Mouse (Mus musculus) hindlimb bud, embryonic 11.5 days (tissue): ENCODE measurements at regions not wholly inside any gene's neighbourhood (a gene's known extent, or its start where the extent isn't known, plus 50 kb on each side); places are given as distances from the start of the nearest gene placed in this dataset.

ENCODE experiments used
- DNase-seq: peaks from one replicate; pipeline ENCODE4 v3.0.0-alpha.2; 2012; ENCODE audit warnings: low read depth, low spot score; ENCODE audit errors: extremely low spot score

DNA sequence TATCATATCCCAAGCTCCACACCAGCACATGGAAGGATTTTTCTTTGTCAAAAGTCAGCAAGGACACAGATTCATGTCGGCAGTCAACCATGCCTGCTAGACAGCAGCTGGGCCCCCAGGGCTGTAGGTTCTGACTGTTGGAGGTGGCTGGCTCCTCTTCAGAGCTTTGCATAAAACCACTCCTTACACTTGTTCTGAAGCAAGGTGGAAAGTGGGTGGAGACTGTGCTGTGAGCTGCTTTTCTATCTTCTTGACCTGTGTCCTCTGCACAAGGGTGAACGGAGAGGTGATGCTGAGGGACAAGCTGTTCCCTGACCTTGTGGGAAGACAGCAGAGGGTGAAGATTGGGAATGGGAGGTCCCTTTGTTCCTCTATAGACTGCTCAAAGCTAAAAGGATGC, 185.2 kb downstream of the Cmpk2 start:
- DNase-seq: no peak

DNA sequence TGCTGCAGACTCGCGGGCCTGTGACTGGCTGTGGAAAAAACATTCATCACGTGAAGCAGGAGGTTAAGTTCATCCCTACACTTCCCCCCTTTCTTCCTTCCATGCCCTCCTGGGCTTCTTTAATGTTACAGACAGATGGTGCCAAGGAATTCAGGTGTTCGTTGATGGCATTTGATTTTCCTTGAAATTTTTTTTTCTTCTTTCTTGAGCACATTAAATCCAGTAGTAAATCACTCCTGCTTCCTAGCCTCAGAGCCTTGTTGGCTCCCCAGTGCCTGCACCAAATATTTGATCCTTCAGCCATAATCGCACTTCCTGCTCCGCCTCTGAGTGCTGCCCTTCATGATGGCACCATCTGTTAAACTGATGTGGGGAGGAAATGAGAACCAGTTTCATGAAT, 184.8 kb downstream of the Cmpk2 start:
- DNase-seq: no peak

- DNase-seq: no peak
Measured at GRCm38 (mm10) chr12:26646141-26646540, 177.1 kb downstream of the Cmpk2 start.

GRCm38 (mm10) chr12:26635665-26636241, 166.7 kb downstream of the Cmpk2 start:
- DNase-seq: no peak

GRCm38 (mm10) chr12:26635253-26635652, 166.2 kb downstream of the Cmpk2 start:
- DNase-seq: no peak

GRCm38 (mm10) chr12:26631795-26632122, 162.8 kb downstream of the Cmpk2 start:
- DNase-seq: no peak

GRCm38 (mm10) chr12:26631111-26631794, 162.2 kb downstream of the Cmpk2 start:
- no peak for DNase-seq

DNA sequence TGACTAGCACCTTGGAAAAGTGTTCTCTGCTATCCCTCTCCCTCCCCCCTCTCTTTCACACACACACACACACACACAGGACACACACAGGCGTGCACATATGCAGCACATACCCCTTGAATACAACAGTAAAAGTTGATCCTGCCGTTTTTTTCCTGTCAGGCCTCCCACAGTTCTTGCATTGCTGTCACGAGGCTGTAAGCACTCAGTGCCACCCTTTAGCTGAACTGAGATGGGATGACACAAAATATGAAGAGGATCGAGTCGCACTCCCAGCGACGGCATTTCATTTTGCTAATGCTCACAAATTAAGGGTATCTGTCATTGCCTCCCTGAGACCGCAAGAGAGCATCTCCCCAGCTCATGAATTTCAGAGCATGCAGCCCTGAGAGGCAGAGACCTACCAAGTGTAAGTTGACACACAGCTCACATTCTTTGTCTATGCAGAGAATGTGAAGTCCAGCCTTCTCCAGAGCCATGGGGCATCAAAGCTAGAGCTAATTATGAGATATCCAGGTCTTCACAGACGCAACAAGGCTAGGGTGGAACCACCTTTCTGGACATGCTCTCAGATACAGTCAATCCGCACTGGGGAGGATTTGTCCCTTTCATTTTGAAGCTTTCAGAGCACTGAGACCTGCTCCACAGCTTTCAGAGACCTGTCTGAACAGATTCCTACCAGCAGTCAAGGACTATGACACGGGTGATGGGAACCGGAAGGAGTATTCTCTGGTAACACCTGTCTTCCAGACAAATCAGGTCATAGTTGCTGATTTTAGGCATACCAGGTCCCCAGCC, 152.3 kb downstream of the Cmpk2 start:
- DNase-seq: no peak

GRCm38 (mm10) chr12:26620501-26621134, 151.6 kb downstream of the Cmpk2 start:
- DNase-seq: no peak

DNA sequence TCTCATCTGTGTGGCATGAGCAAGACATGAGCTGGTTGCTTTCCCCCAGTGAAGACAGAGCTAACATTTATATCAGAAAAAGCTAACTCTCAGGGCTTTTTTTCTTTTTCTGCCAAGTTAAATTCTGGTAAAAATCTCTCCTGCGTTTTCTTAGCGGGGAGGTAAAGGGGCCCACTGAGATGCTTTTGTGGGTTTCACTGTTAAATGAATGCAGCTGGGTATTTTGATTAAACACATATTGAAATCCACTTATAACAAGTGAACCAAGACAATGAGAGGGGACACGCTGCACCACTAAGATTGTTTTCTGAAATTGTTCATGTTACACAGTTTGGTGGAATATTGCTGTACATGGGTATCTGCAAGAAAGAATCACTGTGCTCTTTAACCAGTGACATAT, 149.0 kb downstream of the Cmpk2 start:
- DNase-seq: no peak

DNA sequence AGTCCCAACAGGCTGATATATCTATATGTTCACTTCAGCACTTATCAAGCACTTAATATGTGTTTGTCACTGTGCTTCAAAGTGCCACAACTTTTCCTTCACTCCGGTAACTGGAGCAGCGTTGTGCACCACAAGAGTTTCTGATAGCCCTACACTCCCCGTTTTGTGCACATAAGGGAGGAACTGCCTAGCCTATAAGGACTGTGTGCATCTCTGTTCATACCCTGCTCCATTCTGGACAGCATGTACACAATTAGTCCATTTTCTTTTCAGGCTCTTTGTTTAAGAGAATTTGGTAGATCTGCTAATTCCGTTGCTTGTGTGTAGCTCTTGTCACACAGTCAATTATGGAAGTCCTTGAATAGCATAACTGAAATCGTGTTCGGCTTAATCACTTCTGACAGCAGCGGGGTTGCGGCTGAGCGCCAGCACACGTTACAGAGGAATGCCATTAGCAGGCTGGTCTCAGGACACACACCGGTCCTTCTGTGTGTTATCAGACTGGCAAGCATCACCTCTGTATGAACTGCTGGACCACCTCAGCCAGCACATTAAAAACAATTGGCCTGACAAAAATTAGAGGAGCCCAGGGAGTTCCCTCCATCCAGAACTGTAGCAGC, 144.2 kb downstream of the Cmpk2 start:
- no peak for DNase-seq

DNA sequence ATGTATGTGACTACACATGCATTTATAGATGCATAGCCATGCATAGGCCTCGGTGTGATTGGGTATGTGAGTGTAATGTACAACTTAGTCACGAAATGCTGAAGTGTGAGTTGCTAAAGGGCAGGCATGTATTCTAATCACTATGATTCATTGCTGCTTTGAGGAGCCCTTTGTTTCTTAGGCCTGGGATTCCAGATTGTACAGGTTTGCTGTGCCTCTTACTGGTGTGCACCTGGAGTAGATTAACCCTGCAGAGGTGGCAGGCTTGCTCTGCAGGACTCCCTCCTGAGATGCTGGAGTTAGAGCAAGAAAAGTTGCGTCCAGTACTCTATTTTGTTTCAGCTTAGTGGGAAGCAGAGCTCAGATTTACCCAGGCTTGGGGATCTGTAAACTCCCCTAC, 141.1 kb downstream of the Cmpk2 start:
- DNase-seq: no peak

- DNase-seq: no peak
Measured at GRCm38 (mm10) chr12:26598501-26598900, 129.5 kb downstream of the Cmpk2 start.

- DNase-seq: no peak
Measured at GRCm38 (mm10) chr12:26592125-26592524, 123.1 kb downstream of the Cmpk2 start.

DNA sequence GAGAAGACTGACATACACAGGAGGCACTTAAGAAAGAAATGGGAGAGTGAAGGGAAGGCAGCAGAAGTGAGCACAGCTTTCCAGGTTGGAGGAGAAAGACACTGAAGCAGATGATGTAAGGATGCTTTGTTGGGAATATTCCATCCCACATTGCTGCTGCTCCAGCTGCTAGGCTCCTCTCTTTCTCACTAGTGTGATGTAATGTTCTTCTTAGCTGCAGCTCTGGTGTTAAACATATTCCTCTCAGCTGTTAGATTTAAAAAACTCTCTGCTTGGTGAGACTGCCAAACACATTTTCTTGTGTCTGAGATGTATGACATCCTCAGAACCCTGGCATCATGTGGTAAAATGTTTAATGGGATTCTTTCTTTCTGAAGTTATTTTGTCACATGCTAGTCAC, 120.1 kb downstream of the Cmpk2 start:
- no peak for DNase-seq

- no peak for DNase-seq
Measured at GRCm38 (mm10) chr12:26577438-26577837, 108.4 kb downstream of the Cmpk2 start.

- no peak for DNase-seq
Measured at GRCm38 (mm10) chr12:26571602-26572001, 102.6 kb downstream of the Cmpk2 start.

- no peak for DNase-seq
Measured at GRCm38 (mm10) chr12:26567435-26567834, 98.4 kb downstream of the Cmpk2 start.

DNA sequence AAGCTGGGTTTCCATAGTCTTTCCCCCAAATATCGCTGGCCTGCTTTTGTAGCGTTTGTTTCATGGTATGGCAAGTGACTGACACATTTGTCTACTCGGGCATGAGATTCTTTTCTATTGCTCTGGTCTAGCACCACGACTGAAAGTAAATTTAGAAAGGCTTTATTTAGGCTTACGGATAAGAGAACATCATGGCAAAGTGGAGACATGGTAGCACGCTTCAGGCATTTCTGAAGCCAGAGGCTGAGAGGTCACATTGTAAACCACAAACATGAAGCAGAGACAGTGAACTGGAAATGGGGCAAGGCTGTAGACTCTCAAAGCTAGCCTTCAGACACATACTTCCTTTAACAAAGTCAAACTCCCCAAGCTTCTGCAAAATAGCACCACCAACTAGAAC, 93.9 kb downstream of the Cmpk2 start:
- DNase-seq: no peak

DNA sequence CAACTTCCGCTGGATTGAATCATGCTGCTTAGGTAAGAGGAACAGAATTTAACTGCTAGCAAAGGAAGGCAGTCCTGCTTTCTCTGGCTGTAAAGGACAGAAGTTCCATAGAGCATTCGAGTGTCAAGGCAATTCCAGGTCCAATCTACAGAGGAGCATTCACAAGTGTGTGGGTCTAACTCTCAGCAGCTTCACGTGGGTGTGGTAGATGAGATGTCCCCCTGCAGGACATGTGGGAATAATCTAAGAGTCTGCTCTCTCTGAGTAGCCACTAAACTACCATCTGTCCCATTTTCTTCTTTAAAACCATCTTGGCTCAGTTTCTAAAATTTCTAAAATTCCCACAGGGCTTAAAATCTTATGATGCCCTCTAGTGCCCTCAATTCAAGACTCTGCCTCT, 90.6 kb downstream of the Cmpk2 start:
- no peak for DNase-seq

DNA sequence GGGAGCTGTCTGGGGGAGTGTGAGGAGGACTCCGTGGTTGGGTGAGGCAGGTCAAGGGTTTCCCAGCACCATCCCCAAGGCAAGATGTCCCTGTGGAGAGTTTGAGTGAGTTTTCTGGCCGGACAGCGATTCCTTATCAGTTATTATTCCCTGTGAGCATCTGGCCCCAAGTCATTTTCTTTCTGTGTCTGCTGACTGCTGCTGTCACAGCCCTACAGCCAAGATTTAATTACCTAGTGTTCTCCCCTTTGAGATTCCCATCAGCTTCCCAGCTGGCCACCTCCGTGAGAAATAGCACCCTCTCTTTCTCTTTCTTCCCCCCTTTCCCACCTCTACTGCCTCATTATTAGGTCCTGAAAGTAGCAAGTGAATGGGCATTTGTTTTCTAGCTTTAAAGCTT, 88.4 kb downstream of the Cmpk2 start:
- DNase-seq: no peak
